9 mouse cellular contexts compared by ENCODE assay signal in genomic region chr12:100775911-100776581, GRCm38 (mm10). TPM values are rescaled to one million over a fixed set of nuclear protein-coding genes. Genes with fewer than 3 reads are reported as not detected.
DNase-seq lines count a peak whose midpoint lies in the region; ATAC-seq and TF ChIP-seq lines count a peak whose summit lies in the region.
"Had no signal": no experiment of that assay in that cellular context is flagged by ENCODE, and none has a peak within 500 bp of the region (broad histone marks: within the 10 kb centered on the region; RNA-seq: fewer than 3 reads in every experiment).

No protein-coding gene starts in this region.

- WGBS in liver, adult 2 months = 54% methylated on average over 8 of the region's 8 CpGs
- 58% methylated on average over 8 of the region's 8 CpGs for WGBS in liver, embryonic 11.5 days
- WGBS in forebrain, embryonic 14.5 days = 85% methylated on average over 8 of the region's 8 CpGs

- TF ChIP-seq EP300 in MEL (IDR thresholded peaks at IDR 0.05; ENCODE audit: low read depth in 1 of 2, low read length in 2 of 2) = no peak

- TF ChIP-seq POLR2A in liver, adult 2 months (IDR thresholded peaks at IDR 0.05; ENCODE audit: extremely low read depth, insufficient read depth, low read length) = no peak
- no peak for TF ChIP-seq POLR2A in MEL (IDR thresholded peaks at IDR 0.05; ENCODE audit: control insufficient read depth in 1 of 2, insufficient read depth in 1 of 2, low read depth in 1 of 2, low read length in 2 of 2, poor library complexity in 1 of 2)

- DNase-seq in liver, adult 2 months (ENCODE audit: extremely low read depth, low read depth, low spot score) = no peak
- DNase-seq in liver, embryonic 11.5 days (ENCODE audit: low spot score) = no peak
- DNase-seq in MEL (ENCODE audit: low read depth, low spot score) = peak; percentile 19
- no peak for DNase-seq in forebrain, embryonic 14.5 days (ENCODE audit: low spot score)

- TF ChIP-seq RAD21 in MEL (IDR thresholded peaks at IDR 0.05; ENCODE audit: low read depth, low read length) = no peak

- no peak overlapping the region for H3K4me2 ChIP-seq in liver, embryonic 11.5 days
- no peak overlapping the region for H3K4me2 ChIP-seq in forebrain, embryonic 14.5 days (ENCODE audit: low read length)
- H3K4me2 ChIP-seq: embryonic facial prominence, embryonic 12.5 days; neural tube, embryonic 13.5 days had no signal

- no peaks in the 10 kb centered on the region for H3K27me3 ChIP-seq in liver, adult 2 months (ENCODE audit: control insufficient read depth, insufficient read depth, low read length)
- H3K27me3 ChIP-seq in liver, embryonic 11.5 days (replicated peaks; ENCODE audit: control insufficient read depth, insufficient read depth, low read length) = no peaks in the 10 kb centered on the region
- no peaks in the 10 kb centered on the region for H3K27me3 ChIP-seq in MEL (ENCODE audit: control insufficient read depth in 1 of 2, insufficient read depth in 2 of 2, low read length in 2 of 2)
- H3K27me3 ChIP-seq in megakaryocyte, embryonic 14.5 days (replicated peaks) = peaks cover 14% of the 10 kb centered on the region
- H3K27me3 ChIP-seq in forebrain, embryonic 14.5 days (replicated peaks; ENCODE audit: control insufficient read depth, insufficient read depth, low read length) = no peaks in the 10 kb centered on the region
- H3K27me3 ChIP-seq: embryonic facial prominence, embryonic 12.5 days; neural tube, embryonic 13.5 days had no signal

- no peaks in the 10 kb centered on the region for H3K36me3 ChIP-seq in liver, adult 2 months (ENCODE audit: control insufficient read depth, insufficient read depth, low read length)
- H3K36me3 ChIP-seq in liver, embryonic 11.5 days (ENCODE audit: control insufficient read depth, insufficient read depth, low read length) = no peaks in the 10 kb centered on the region
- peaks cover 0 to 6% of the 10 kb centered on the region in 2 experiments; a peak in 1 of 4 replicates for H3K36me3 ChIP-seq in MEL (ENCODE audit: control insufficient read depth in 1 of 2, insufficient read depth in 2 of 2, low read length in 2 of 2)
- peaks cover 3% of the 10 kb centered on the region for H3K36me3 ChIP-seq in megakaryocyte, embryonic 14.5 days (replicated peaks; ENCODE audit: low read length)
- H3K36me3 ChIP-seq in forebrain, embryonic 14.5 days (ENCODE audit: control insufficient read depth, insufficient read depth, low read length) = no peaks in the 10 kb centered on the region
- H3K36me3 ChIP-seq: embryonic facial prominence, embryonic 12.5 days; neural tube, embryonic 13.5 days had no signal

- H3K79me2 ChIP-seq in liver, adult 2 months (ENCODE audit: control insufficient read depth, insufficient read depth, low read length) = peaks cover 3% of the 10 kb centered on the region; the same call in 1 of the 2 replicates
- no peaks in the 10 kb centered on the region for H3K79me2 ChIP-seq in MEL (ENCODE audit: control insufficient read depth, insufficient read depth, low read length, poor library complexity)

- no peak overlapping the region for H3K9ac ChIP-seq in liver, adult 2 months (ENCODE audit: low read depth, low read length)
- H3K9ac ChIP-seq in liver, embryonic 11.5 days (ENCODE audit: low read depth, low read length) = no peak overlapping the region
- H3K9ac ChIP-seq in MEL (ENCODE audit: control insufficient read depth, low read depth, low read length, poor library complexity, severe bottlenecking) = no peak overlapping the region
- H3K9ac ChIP-seq in forebrain, embryonic 14.5 days (ENCODE audit: low read length) = no peak overlapping the region
- H3K9ac ChIP-seq: embryonic facial prominence, embryonic 12.5 days; neural tube, embryonic 13.5 days had no signal

- no peak overlapping the region for H3K4me3 ChIP-seq in liver, adult 2 months (ENCODE audit: insufficient read depth, low read depth, low read length)
- H3K4me3 ChIP-seq in liver, embryonic 11.5 days (ENCODE audit: low read depth, low read length) = no peak overlapping the region
- H3K4me3 ChIP-seq in MEL (ENCODE audit: control insufficient read depth in 1 of 2, insufficient read depth in 1 of 2, low read depth in 2 of 2, low read length in 2 of 2) = no peak overlapping the region
- peak overlapping the region; percentile 69 for H3K4me3 ChIP-seq in megakaryocyte, embryonic 14.5 days (replicated peaks)
- no peak overlapping the region for H3K4me3 ChIP-seq in forebrain, embryonic 14.5 days (ENCODE audit: low read depth, low read length)
- H3K4me3 ChIP-seq: embryonic facial prominence, embryonic 12.5 days; neural tube, embryonic 13.5 days had no signal

- no peaks in the 10 kb centered on the region for H3K9me3 ChIP-seq in liver, embryonic 11.5 days (ENCODE audit: control insufficient read depth, low read length)
- H3K9me3 ChIP-seq in MEL (replicated peaks; ENCODE audit: insufficient read depth, low read length) = no peaks in the 10 kb centered on the region
- no peaks in the 10 kb centered on the region for H3K9me3 ChIP-seq in megakaryocyte, embryonic 14.5 days
- no peaks in the 10 kb centered on the region for H3K9me3 ChIP-seq in forebrain, embryonic 14.5 days (replicated peaks; ENCODE audit: control insufficient read depth, low read length)
- H3K9me3 ChIP-seq: embryonic facial prominence, embryonic 12.5 days; neural tube, embryonic 13.5 days had no signal

- no peak for ATAC-seq in liver, embryonic 11.5 days (replicated peaks; ENCODE audit: low FRiP score)
- ATAC-seq in common myeloid progenitor, adult 5-6 weeks (replicated peaks; ENCODE audit: low read depth, poor library complexity, severe bottlenecking) = peak; percentile 48
- no peak for ATAC-seq in megakaryocyte-erythroid progenitor cell, adult 5-6 weeks (replicated peaks; ENCODE audit: low FRiP score, low TSS enrichment, poor library complexity, severe bottlenecking)
- ATAC-seq in forebrain, embryonic 14.5 days = no peak

- H3K4me1 ChIP-seq in liver, adult 2 months (ENCODE audit: control insufficient read depth, insufficient read depth, low read length) = peaks cover 21% of the 10 kb centered on the region
- H3K4me1 ChIP-seq in liver, embryonic 11.5 days (replicated peaks; ENCODE audit: control insufficient read depth, insufficient read depth, low read length) = no peaks in the 10 kb centered on the region
- H3K4me1 ChIP-seq in MEL (ENCODE audit: control insufficient read depth in 1 of 2, insufficient read depth in 2 of 2, low read length in 2 of 2) = peaks cover 2 to 15% of the 10 kb centered on the region in 2 experiments; a peak in 2 of 4 replicates
- H3K4me1 ChIP-seq in megakaryocyte, embryonic 14.5 days = peaks cover 82% of the 10 kb centered on the region
- peaks cover 20% of the 10 kb centered on the region for H3K4me1 ChIP-seq in forebrain, embryonic 14.5 days (ENCODE audit: control insufficient read depth, insufficient read depth, low read length)

- H3K27ac ChIP-seq in liver, adult 2 months (replicated peaks; ENCODE audit: insufficient read depth, low read depth, low read length) = peak overlapping the region; percentile 25
- H3K27ac ChIP-seq in liver, embryonic 11.5 days (ENCODE audit: low read depth, low read length) = no peak overlapping the region
- H3K27ac ChIP-seq in MEL (ENCODE audit: control insufficient read depth, low read depth, low read length) = no peak overlapping the region
- no peak overlapping the region for H3K27ac ChIP-seq in forebrain, embryonic 14.5 days (ENCODE audit: low read depth, low read length)
- H3K27ac ChIP-seq: embryonic facial prominence, embryonic 12.5 days; neural tube, embryonic 13.5 days had no signal

- no peak for TF ChIP-seq CTCF in liver, adult 2 months (IDR thresholded peaks at IDR 0.05; ENCODE audit: low read depth, low read length)
- no peak for TF ChIP-seq CTCF in MEL (IDR thresholded peaks at IDR 0.05 in 2 of 3, conservative IDR thresholded peaks at IDR 0.05 in 1 of 3; ENCODE audit: control insufficient read depth in 1 of 3, insufficient read depth in 1 of 3, low read depth in 2 of 3, low read length in 3 of 3, poor library complexity in 1 of 3, severe bottlenecking in 1 of 3)

TF ChIP-seq in MEL, 35 proteins besides CTCF, POLR2A, EP300 and RAD21 (continues in another document):
- TF ChIP-seq ZMIZ1 (IDR thresholded peaks at IDR 0.05; ENCODE audit: low read depth, low read length) (no peak), MYC (IDR thresholded peaks at IDR 0.05; ENCODE audit: low read depth, low read length) (no peak), POLR2AphosphoS5 (IDR thresholded peaks at IDR 0.05; ENCODE audit: borderline replicate concordance, low read depth, low read length) (no peak), BHLHE40 (IDR thresholded peaks at IDR 0.05; ENCODE audit: borderline replicate concordance, low read depth, low read length) (no peak), MEF2A (IDR thresholded peaks at IDR 0.05; ENCODE audit: extremely low read depth, insufficient replicate concordance, low read depth, low read length, poor library complexity, severe bottlenecking) (no peak)

RNA-seq across cellular contexts. Expression of gene Dglucy, which starts 2.8 kb away (rescaled TPM):
- total RNA-seq in liver, adult 2 months (2014; rRNA removed) = 28.9 and 36.8 TPM in 2 replicates
- polyA plus RNA-seq in liver, adult 2 months (2012; rRNA removed) = 35.2 and 38.5 TPM in 2 replicates
- 0.14 and 0.38 TPM in 2 replicates for polyA plus RNA-seq in liver, embryonic 11.5 days (2014; fragmentation: Nextera tagmentation; extraction: Ambion mirVana)
- total RNA-seq in MEL (2012; rRNA removed) = not detected in 2 replicates
- polyA plus RNA-seq in MEL (2012; ENCODE audit: insufficient read depth in 1 of 2, insufficient read length in 2 of 2, low read depth in 1 of 2, low replicate concordance in 2 of 2, missing spikeins in 1 of 2) = under 1 TPM in 1 of 2 experiments, not detected in 1; 0.03 TPM
- total RNA-seq in common myeloid progenitor, adult 5-6 weeks (2017) = 13.3 and 14.6 TPM in 2 replicates
- polyA plus RNA-seq in megakaryocyte, embryonic 14.5 days (2012; ENCODE audit: insufficient read depth, low replicate concordance) = 1.0 TPM in 1 of 2 replicates, not detected in the other
- 1.2 and 4.7 TPM in 2 replicates for total RNA-seq in megakaryocyte-erythroid progenitor cell, adult 5-6 weeks (2014; fragmentation: Nextera tagmentation)
- total RNA-seq in megakaryocyte-erythroid progenitor cell, adult 5-6 weeks (2017) = 2.9 and 7.4 TPM in 2 replicates
- 2.7 and 3.8 TPM in 2 replicates for polyA plus RNA-seq in forebrain, embryonic 14.5 days (2014; fragmentation: Nextera tagmentation; extraction: Ambion mirVana)

RNA-seq across cellular contexts. Expression of gene Rps6ka5, which starts 49.3 kb away (rescaled TPM):
- total RNA-seq in liver, adult 2 months (2014; rRNA removed) = 1.7 and 2.0 TPM in 2 replicates
- 0.24 and 0.29 TPM in 2 replicates for polyA plus RNA-seq in liver, adult 2 months (2012; rRNA removed)
- polyA plus RNA-seq in liver, embryonic 11.5 days (2014; fragmentation: Nextera tagmentation; extraction: Ambion mirVana) = 2.5 and 3.0 TPM in 2 replicates
- total RNA-seq in MEL (2012; rRNA removed) = 0.92 and 1.6 TPM in 2 replicates
- polyA plus RNA-seq in MEL (2012; ENCODE audit: insufficient read depth in 1 of 2, insufficient read length in 2 of 2, low read depth in 1 of 2, low replicate concordance in 2 of 2, missing spikeins in 1 of 2) = 1 to 10 TPM in 1 of 2 experiments, not detected in 1; 3.3 TPM
- total RNA-seq in common myeloid progenitor, adult 5-6 weeks (2017) = 43.1 and 47.1 TPM in 2 replicates
- polyA plus RNA-seq in megakaryocyte, embryonic 14.5 days (2012; ENCODE audit: insufficient read depth, low replicate concordance) = 1.3 and 4.9 TPM in 2 replicates
- 11.5 and 17.8 TPM in 2 replicates for total RNA-seq in megakaryocyte-erythroid progenitor cell, adult 5-6 weeks (2014; fragmentation: Nextera tagmentation)
- total RNA-seq in megakaryocyte-erythroid progenitor cell, adult 5-6 weeks (2017) = 20.8 and 33.6 TPM in 2 replicates
- polyA plus RNA-seq in forebrain, embryonic 14.5 days (2014; fragmentation: Nextera tagmentation; extraction: Ambion mirVana) = 10.3 and 11.7 TPM in 2 replicates
